Mouse (Mus musculus) frontal cortex, adult 2 months (tissue): ENCODE results near the gene Slc13a5. TPM values are rescaled to one million over a fixed set of nuclear protein-coding genes. Genes with fewer than 3 reads are reported as not detected.
A peak's percentile ranks its signal among the peaks of the same experiment; 100 is the strongest.

Experiments used
- DNase-seq, 2 experiments: peaks; one replicate each; pipeline ENCODE4 v3.0.0; 2022; ENCODE audit warnings: low spot score in 1 of 2; ENCODE audit errors: extremely low spot score in 1 of 2
- polyA plus RNA-seq: library from polyadenylated mRNA; depleted of rRNA; stranded (reverse); fragments of >200 nt; gene quantifications from 2 replicates; pipeline ENCODE4 v1.2.3, GENCODE M21; 2012; rRNA removed

The Slc13a5 gene
- polyA plus RNA-seq: 12.8 and 15.5 TPM in 2 replicates

DNA sequence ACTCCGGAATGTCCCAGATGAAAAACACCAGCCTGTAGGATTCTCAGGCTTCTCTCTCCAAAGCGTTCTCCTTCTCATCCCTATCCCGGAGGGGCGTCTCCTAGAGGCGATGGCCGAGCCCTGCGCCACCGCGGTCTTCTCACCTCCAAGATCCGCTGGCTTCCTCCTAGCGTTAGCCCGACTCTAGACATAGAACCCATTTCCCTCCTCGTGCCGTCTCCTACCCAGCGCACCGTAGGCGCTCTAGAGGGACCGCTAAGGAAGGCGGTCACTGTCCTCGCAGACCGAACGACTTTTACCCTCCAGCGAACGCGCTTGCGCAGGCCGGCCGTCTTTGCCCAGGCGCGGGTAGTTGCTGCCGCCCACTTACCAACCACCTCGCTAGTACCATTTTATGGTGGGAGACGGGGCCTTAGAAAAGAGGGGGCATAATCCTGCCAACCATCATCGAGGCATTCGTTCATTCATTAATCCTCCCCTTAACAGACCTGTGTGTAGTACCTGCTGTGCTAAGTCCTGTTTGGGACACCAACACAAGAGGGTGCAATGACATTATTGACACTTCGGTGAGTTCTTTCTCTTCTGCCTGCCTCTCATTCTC is at the start of gene Slc13a5:
Slc13a5 (minus strand) TSS at position 263 of the 601 bp plus-strand sequence.
- DNase-seq: no peak

- peak in 1 of 2 experiments; percentile 71 for DNase-seq
These were observed 47.3 kb upstream of the Slc13a5 start, which contains the start of gene Fbxo39 for GRCm38 (mm10) chr11:72314151-72314895. Gene Fbxo39 (plus strand): TSS chr11:72314444.

DNA sequence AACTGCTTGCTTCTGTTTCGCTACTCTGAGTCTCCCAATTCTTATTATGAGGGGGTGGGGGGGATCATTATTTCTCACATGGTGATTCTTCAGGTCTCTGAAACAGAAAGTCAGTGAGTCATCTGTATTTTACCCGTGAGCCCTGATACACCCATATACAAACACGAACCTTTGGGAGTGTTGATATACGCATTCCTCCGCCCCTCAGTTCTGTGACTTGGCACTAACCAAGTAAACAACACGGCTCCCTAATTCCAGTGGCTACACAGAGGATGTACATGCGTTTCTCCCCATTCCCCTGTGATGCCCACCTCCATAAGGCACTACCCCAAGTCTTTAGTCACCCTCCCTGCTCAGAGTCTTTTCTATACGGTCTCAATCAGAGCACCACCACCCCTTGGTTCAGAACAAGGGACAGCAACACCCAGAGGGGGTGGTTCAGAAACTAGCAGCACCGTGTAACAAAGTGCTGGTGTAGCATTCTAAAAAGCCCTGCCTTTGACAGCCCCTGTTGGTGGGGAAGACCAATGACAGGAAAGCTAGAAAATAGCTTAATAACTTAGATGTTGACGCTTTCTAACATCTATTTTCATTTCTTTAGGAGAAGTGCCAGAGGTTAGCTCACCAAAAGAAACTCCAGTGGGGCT is 44.5 kb upstream of the Slc13a5 start:
- no peak for DNase-seq

DNA sequence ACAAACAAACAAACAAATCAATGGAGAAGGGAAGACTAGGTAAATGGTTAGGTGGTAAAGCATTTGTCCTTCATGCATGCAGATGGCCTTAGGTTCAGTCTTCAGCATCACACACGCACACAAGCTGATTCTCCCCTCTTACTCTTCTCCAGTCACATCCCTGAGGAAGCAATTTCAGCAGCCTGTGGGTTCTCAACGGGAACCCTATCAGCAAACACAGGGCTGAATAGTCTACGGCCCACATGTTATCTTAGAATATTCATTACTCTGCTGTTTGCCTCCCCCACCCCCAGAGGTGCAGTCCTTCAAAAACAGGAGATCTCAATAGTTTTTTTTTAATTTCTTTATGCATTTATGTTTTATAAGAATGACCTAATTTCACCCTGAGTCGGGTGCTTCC is 43.5 kb upstream of the Slc13a5 start:
- no peak for DNase-seq

DNA sequence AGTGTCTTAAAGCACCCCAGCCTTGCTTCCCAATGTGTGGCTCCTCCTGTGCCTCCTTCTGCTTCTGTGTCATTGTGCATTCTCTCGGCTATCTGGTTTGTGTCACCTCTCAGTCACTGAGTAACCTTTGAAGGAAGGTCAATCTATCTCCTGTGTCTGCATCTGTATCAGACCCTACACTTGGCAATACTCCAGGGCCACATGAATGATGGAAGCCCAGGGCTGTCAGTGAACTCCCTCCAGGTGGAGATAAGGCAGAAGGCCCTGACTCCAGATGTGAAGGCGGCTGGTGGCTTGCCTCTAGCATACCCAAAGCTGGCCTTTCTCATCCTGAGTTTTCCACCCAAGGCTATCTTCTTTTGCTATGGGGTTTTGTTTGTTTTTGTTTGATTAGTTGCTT is 42.0 kb upstream of the Slc13a5 start:
- no peak for DNase-seq

DNA sequence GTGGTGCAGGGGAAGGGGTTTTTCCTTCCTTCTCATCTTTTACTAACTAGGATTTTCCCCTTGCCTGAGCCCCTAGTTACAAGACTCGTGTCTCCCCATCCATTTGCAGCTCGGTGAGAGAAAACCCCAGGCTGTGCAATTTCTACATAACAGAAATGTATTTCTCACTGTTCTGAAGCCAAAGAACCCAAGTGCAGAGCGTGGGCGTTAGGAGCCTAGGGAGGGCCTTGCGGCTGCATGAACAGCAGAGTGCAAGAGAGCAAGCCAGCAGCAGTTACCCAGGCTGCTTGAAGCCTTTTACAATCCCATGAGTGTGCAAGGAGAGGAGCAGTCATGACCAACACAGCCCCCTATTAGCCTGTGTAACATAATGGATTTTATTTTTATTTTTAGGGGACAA is 40.4 kb upstream of the Slc13a5 start:
- DNase-seq: peak; percentile 26 to 72

- DNase-seq: peak; percentile 50 to 74
These were observed 35.2 kb upstream of the Slc13a5 start for GRCm38 (mm10) chr11:72302230-72302629.

DNA sequence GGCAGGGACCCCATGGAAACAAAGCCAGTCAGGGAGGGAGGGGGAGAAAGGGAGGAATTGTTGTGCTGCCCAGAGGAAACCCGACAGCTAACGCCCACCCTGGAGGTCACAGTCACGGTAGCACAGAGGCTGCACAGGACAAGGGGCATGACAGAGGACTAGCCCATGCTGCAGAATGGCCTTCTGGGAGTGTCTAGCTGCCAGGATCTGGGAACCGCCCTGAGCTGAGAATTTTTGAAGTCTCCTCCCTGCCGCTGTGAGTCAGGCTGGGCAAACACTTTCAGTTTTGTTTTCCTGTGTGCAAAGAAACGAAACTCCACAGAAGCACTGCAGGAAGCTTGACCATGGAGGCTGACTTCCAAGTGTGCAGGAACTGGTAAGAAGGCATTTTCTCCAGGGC is 34.3 kb upstream of the Slc13a5 start, which contains the start of gene Xaf1:
Xaf1 (plus strand) TSS at position 296 of the 400 bp plus-strand sequence.
- peak in 1 of 2 experiments; percentile 44 for DNase-seq

DNA sequence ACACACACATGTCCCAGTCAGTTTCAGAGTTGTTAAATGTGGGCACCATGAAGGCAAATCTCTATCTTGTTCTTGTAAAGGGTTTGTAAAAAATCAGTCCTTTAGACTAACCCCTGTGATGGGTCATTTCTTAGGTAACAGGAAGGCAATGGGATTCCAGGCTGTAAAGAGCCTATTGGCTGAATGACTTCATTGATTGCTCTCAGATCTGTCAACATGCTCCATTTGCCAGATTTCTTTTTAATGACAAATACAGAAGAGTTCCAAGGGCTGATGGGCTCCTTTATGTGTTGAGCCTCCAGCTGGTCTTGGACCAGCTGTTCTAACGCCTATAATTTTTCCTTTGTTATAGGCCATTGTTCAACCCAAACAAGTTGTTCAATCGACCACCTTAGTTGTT is 26.1 kb upstream of the Slc13a5 start:
- DNase-seq: no peak

DNA sequence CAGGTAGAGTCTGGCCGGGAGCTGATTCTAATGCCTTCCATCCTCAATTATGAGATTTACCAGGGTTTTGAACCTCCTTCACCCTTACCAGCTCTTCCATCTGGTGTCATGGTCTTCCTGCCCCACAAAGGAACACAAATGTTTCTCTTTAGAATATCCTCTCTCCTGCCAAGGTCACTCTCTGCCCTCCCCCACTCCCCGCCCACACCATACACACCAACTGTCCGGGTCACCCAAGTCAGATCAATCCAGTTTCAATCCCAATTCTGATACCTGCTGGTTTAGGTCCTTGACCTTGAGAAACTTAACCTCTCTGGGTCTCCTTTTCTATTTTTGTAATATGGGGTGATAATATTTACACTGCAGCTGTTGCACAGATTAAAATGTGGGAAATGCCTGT is 20.5 kb upstream of the Slc13a5 start:
- no peak for DNase-seq

DNA sequence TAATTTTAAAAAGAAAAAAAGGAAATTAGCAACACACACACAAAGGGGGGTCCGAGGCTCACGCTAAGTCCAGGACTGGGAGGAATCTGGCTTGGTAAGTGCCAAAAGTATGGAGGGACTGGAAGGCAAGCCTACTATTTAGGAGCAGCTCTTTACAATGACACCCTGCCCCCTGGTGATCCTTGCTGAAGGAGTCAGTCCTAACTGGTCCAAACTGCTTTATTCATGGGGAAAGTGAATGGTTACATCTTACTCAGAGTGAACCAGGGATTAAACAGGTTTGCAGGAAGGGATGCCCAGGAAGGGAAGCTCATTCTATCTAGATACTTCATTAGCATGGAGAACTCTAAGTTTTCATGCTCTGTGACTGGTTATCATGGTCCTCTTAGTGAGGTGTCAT is 20.1 kb upstream of the Slc13a5 start:
- no peak for DNase-seq

GRCm38 (mm10) chr11:72286651-72287050 is 19.6 kb upstream of the Slc13a5 start:
- DNase-seq: no peak

DNA sequence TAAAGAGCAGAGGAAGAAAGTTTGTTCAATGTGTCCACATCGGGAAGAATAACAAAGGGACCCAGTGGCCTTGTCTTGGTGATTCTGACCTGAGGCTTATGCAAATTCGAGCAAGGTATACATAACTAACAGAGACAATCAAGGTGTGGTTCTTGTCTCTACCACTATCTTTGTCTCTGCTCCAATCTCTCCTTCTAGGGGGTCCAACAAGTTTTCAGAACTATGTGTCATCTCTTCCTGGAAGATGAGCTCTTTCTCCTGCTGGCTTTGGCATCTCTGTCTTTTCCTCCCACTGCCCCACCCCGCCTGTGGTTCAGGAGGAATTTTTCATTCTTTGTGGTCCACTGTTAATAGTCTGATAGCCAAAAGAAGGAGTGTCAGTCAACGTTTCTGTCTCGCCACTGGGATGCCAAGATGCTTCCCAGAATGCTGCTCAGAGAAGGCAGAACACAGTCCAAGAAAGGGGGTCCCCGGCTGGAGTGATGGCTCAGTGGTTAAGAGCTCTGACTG is 19.0 kb upstream of the Slc13a5 start:
- no peak for DNase-seq

DNA sequence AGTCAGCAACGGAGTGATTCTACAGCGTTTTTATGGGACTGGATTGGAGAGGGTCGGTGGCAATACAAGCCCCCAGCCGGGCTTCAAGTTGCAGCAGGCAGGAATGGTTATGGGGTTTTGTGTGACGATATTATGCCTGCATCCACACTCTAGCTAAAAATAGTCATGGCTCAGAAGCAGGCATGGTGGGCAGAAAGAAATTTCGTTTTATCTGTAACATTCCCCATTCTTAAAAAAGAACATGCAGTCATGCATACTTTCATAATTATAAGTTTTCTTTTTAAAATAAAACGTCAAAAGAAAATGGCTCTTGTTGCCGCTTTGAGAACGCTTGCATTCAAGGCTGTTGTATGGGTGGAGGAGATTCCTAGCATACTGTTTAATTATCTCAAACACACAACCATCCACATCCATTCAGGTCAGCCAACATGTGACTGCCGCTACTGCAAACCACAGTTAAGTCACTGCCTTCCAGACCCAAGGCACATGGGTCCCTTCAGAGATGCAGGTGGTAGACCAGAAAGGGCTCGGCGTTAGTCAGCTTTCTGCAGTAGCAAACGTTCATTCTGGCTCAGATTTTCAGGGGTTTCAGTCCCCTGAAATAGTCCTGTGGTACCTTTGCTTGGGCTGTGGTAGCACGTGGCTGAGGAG is 17.6 kb upstream of the Slc13a5 start:
- DNase-seq: peak in 1 of 2 experiments; percentile 47

- no peak for DNase-seq
These were observed 16.6 kb upstream of the Slc13a5 start for GRCm38 (mm10) chr11:72283486-72284224.

DNA sequence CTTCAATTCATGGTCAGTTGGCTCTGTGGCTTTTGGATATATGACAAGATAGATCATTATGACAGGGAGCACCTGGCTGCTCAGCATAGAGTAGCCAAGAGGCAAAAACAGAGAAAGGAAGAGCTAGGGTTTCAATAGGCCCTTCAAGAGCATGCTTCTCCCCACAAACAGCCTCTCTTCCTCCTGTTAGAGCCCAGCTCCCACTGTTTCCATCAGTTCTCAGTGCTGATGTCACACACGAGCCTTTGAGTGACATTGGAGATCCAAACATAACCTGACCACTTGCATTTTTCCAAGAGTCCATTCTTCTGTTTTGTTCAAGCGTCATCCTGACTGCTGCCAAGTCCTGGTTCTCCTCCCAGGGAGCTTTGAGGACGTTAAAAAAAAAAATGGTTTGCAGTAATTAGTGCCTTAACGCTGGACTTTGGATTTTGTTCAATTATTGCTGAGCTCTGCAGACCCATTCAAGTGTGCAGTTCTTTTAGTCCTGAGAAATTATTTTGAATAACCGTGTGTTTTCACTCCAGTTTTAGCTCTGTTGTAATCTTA is 14.9 kb upstream of the Slc13a5 start:
- DNase-seq: no peak

DNA sequence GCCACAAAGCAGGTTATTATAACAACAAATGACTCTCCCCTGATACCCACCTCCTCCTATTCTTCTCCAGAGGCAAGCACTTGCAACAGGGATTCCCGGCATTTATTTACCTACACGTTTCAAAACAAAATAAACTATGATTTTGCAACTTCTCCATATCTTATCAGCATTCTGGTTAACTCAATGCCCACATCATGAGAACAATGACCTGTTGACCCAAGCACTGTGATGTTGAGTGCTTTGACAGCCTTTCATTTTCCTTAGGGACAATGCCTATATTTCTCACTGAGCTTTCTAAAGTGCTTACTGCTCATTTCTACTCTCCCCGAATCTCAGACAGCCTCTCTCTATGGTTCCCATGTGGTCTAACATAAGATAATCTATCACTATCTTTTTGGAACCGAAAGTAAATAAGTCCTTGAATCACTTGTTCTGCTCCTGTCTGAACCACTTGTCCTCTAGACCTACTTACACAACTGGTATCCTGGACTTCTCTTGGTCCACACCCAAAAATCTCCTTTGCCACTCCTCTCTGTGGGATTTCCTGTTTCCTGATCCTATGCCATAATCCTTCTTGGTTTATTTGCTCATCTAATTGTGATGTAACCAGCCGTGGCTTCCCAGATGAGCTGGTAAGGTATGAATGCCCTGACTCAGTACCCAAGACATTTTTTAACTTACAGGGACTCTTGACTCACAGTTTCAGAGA is 14.3 kb upstream of the Slc13a5 start:
- no peak for DNase-seq

DNA sequence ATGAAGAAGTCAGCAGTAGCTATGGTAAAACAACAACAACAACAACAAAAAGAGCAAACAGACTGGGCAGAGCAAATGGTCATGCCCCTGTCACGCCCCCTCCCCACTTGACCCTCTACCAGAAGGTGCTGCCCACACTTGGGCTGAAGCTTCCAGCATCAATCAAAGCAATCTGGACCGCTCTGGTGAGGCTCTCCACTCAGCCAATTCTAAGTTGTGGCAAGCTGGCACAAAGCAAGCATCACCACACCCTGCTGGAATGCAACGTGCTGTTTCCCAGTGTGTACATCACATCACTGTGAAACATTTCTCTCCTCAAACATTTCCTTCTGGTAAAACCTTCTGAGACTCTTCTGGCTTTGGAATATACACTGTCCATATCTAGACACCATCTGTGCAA is 6.3 kb upstream of the Slc13a5 start:
- peak in 1 of 2 experiments; percentile 18 for DNase-seq

- no peak for DNase-seq
These were observed 4.7 kb upstream of the Slc13a5 start for GRCm38 (mm10) chr11:72271761-72272160.
